Mouse (Mus musculus): ENCODE data around the gene Glrx2.
A peak's percentile ranks its signal among the peaks of the same experiment; 100 is the strongest.
"Not testable (repeated sequence)": the region's sequence is repeated elsewhere in the genome, so short reads cannot be mapped to it uniquely, and the experiment has no call there.

The Glrx2 gene

DNA sequence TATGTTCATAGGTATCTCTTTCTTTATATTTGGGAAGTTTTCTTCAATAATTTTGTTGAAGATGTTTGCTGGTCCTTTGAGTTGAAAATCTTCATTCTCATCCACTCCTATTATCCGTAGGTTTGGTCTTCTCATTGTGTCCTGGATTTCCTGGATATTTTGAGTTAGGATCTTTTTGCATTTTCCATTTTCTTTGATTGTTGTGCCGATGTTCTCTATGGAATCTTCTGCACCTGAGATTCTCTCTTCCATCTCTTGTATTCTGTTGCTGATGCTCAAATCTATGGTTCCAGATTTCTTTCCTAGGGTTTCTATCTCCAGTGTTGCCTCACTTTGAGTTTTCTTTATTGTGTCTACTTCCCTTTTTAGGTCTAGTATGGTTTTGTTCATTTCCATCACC, at the start of gene Glrx2:
TSS of gene Glrx2 (plus strand) at position 301 of the 400 bp plus-strand sequence.
- DNase-seq (ENCODE audit: low spot score in 2 of 2) = not testable (repeated sequence)

DNA sequence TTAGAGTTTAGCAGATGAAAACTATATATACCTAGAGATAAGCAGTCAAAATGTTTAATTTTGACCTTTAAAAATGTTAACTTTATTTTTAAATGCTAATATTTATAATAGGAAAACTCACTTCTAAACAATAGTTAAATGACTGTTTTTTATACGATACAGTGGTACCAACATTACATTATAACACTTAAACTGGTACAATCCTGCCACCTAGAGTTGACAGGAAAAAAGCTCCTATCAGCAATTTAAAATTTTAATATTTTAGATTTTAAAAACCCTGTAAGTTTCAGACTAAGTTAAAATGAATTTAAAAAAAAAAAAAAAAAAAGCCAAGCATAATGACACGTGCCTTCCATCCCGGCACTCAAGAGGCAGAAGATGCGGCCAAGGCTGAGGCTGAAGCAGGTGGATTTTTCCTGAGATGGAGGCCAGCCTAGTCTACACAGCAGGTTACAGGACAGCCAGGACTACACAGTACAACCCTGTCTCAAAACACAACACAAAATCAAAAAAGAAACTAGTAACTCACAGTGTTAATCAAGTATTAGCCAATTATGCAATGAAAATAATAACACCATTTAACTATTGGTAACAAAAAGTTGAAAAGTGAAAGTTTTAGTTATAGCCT, 40.3 kb upstream of the Glrx2 start:
- DNase-seq (ENCODE audit: low spot score in 2 of 2) = no peak

DNA sequence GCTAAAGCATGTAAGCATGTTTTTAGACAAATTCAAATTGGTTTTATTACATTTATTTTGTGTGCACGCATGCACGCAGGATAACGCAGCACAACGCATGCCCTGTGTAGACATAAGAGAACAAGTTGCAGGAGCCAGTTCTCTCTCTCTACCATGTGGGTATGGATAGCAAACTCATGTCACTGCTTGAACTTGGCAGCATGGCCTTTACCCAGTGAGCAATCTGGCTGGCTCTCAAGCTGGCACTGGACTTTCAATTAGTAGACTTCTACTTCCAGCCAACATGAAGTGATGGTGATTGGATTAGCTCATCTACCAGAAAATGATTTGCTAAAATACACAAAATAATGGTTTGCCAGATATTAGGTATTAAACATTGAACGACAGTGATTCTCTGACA, 35.0 kb upstream of the Glrx2 start:
- no peak for DNase-seq (ENCODE audit: low spot score in 2 of 2)

DNA sequence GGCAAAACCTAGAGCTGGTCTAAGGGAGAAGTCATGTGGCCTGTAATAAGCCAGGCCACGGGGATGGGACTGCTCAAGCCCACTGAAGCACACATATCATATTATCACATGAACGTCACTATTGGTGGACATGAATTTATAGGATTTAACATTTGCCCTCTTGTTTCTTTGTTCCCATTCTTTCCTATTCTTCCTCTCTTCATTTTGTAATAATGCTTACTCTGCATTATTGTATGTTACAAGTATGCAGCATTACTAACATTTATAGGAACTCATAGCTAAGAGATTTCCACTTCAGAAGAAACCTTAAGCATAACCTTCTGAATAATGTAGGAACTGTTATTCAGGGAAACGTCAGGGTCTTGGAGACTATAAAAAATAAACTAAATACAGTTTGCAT, 31.3 kb upstream of the Glrx2 start:
- no peak for DNase-seq (ENCODE audit: low spot score in 2 of 2)

DNA sequence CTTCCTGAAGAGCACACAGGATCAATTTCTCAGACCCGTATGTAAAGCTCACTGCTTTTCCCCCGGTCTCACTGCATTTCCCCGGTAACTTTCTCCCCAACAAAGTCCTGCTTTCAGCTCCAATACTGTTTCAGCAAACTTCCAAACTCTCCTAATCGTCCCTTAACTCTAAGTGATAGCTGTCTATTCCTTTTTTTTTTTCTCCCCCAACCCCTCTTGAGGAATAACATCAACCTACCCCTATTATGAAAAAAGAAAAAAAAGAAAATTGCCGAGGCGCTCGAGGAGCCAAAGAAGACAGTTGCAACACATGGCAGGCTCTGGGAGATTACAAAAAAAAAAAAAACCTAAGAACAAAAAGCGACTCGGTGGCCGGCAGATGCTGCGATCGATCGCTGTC, 14.4 kb upstream of the Glrx2 start:
- no peak for DNase-seq (ENCODE audit: low spot score in 2 of 2)

DNA sequence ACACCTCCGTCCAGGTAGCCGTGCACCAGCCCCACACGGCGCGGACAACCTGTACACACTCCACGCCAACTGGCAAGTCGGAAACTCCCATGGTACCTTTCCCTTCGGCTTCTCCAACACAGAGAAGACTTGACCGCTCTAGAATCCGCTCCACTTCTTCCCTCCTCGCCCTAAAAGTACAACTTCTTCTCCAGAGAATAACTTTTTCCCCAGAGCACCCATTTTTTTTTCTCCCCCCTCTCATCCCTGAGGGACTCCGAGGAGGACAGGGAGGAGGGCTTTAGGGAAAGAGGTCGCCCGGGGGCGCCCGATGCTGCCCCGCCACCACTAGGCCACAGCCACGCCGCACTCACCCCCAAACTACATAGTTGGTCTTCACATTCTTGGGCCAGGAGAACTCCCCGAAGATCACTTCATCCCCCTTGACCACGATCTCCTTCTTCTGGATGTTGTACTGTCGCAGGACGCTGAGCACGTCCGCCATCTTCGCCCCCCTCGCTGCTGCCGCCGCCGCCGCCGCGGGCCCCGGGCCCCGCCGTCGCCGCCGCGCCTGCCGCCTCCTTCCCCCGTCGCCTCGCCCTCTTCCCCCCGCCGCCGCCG, 13.9 kb upstream of the Glrx2 start:
- DNase-seq (ENCODE audit: low spot score in 2 of 2) = peak in 1 of 2 experiments; percentile 53

DNA sequence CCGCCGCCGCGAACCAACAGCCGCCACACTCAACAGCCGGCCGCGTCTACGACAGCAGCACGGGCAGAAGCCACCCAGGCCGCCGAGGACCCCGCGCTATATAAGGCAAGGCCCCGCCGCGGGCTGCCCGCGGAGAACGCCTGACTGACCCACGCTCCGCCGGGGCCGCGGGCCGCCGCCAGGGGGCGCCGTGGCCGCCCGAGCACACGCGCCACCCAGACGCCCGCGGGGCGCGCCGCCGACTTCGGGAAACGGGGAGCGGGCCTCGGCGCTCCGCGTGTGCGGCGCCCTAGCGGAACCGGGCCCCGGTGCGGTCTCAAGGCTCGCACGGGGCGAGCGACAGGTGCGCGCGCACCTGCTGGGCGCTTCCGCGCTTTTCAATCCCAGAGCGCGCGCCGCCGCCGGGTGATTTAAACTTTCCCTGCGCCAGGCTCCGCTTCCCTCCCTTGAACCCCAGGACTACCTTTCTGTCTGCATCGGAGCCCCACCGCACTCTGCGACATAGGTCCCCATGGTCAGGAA, 13.3 kb upstream of the Glrx2 start, which contains the start of gene Cdc73:
TSS of gene Cdc73 (minus strand) at position 153 of the 522 bp plus-strand sequence.
- peak; percentile 93 to 94 for DNase-seq (ENCODE audit: low spot score in 2 of 2)

DNA sequence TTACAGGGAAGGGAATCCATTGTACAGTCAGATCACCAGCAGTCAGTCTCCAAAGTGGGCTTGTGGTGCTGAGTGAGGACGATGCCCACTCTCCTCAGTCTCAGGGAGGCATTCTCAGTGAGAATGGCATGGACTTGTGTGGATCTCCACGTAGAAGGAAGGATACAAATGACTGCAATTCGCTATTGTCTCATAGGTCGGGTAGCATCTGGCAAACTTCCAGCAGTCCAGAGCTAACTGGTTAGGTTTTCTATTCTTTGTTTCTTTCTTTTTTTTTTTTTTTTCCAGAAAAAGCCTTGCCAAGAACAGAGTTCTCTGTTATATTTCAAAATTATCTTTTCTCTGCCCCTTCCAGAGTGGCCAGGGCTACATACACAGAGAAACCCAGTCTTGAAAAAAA, 9.1 kb upstream of the Glrx2 start:
- no peak for DNase-seq (ENCODE audit: low spot score in 2 of 2)

DNA sequence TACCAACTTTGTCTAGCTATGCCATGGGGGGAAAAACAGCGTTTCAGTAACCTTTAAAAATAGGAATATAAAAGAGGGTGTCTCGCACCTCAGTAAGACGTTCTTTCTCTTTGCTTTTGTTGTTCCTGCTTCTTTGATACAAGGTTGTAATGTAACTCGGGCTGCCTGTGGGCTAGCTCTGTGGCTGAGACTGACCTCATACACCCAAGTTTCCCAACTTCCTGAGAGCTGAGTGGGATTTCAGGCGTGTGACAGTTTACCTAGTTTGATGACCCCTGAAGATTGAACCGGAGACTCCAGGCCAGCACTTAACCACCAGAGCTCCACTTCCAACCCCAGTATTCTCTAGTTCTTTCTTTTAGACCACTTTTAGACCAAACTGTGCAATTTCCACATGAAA, 7.8 kb upstream of the Glrx2 start:
- DNase-seq (ENCODE audit: low spot score in 2 of 2) = no peak

DNA sequence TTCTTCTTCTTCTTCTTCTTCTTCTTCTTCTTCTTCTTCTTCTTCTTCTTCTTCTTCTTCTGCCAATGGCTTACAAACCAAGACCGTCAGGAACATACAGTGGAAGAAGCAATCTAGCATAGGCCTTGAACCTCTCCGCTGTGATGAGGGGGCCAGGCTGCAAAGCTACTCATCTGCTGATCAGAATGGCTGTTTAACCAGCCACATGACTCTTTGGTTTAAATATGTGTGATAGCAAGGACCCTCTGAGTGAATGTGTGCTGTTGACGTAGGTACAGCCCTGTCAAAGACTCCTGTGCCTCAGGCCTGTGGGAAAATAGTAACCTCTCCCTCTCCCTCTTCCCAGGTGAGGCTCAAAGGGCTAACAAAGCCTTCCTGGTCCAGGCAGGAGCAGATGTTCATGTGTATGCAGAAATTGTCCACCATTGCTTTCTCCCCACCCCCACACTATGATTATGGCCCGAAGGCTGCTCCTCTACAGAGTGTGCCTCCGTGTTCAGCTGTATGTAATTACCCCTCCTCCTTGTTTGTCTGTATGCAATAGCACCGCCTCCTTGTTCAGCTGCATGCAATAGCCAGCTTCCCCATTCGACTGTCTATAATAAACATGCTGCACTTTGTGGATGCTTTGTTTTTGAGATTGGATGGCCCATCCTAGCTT, 6.0 kb upstream of the Glrx2 start:
- no peak for DNase-seq (ENCODE audit: low spot score in 2 of 2)

DNA sequence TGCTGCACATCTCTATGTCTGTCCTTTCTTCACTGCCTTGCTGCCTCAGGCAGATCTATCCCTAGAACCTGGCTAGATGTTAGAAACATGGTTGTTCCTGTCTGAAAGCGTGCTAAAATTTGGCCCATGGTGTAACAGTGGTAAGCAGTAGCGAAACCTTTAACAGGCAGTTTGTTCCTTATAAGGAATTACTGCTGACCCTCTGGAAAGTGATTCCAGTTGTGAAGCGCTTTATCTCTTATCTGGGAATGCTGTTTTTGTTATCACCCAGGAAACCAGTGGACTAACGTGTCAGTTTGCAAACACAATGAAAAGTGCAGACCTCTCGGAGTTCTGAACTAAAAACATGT, 5.5 kb upstream of the Glrx2 start:
- DNase-seq (ENCODE audit: low spot score in 2 of 2) = no peak

DNA sequence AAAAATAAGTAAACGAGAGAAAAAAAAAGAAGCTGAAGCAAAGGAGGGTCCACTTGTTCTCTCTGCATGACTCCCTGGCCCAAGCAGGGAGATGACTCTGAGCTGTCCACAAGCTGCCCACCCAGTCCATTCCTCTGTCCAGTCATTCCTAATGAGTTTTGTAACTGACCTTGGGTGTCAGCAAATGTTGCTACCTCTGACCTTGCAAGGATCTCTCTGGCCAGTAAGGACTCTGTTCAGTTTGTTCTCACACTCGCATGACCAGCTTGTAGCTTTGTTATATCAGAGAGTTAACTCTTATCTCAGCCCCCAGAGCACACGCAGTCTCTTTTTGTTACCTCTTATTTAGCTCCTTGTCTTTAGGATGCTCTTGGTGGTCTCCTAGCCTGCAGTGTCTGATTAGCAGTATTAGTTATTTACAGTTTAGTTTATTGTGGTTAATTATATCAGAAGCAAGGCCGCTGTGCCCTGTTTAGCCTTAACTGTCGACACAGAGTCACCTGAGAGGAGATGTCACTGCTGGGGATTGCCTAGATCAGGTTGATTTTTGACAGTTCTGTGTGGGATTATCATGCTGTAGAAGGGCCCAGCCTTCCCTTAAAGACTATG, 8.4 kb downstream of the Glrx2 start:
- no peak for DNase-seq (ENCODE audit: low spot score in 2 of 2)

DNA sequence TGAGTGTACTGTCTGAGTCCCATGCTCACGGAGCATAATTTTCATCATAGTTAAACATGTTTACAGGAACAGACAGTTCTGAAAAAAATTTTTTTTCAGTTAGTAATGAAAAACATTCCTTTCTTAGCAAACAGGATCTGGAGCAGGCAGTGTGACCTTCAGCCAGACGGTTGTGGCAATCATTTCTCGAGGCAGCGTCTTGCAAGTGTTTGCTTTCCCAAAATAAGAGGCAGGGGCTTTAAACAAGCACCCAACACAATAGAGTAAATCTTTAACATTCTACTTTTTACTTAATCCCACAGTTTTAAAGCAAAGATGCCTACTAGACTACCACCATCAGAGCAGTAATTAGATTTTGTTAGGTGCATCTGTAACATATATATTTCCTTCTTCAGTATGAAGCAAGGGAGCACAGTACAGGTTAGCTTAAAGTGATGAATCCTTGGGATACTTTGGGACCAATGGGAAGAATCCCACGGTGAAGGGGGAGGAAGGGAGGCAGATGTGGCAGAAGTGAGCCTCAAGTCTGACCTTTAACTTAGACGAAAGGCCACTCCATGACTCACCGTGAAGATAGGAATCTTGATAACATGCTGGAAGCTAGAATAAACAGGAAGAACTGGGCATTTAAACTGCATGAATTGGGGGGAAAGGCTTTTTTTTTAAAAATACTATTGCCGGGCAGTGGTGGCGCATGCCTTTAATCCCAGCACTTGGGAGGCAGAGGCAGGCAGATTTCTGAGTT, 11.7 kb downstream of the Glrx2 start:
- DNase-seq (ENCODE audit: low spot score in 2 of 2) = no peak

DNA sequence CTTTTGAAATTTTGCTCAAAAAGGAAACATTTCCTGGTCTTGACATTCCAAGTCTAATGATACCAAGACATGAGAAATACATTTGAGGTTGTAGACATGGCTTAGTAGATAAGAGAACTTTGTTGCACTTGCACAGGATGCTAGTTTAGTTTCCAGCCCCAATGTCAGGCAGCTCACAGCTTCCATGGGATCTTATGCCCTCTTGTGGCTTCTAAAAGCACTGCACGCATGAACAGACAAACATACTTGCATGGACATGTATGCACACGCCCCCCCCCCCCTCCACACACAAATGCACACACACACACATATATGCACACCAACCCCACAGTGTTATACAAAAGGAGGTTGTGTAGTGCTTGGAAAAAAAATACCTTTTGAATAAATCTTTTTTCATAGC, 14.8 kb downstream of the Glrx2 start:
- peak in 1 of 2 experiments; percentile 54 for DNase-seq (ENCODE audit: low spot score in 2 of 2)

DNA sequence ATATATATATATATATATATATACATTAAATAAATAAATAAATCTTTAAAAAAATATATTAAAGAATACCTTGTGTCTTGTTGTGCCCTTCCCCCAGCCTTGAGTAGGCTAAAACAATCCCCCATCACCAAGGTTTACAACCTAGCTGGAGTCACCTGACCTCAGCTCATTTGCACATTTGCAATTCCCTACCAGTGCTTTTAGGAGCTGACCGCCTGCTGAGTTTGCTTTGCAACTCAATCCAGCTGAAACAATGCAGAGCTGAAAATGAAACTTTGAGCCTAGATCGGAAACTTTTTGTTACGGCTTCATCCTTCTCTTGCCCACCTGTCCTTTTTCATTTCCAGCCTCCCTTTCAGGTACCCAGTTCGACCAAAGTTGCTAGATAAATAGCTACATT, 15.6 kb downstream of the Glrx2 start:
- DNase-seq (ENCODE audit: low spot score in 2 of 2) = no peak

DNA sequence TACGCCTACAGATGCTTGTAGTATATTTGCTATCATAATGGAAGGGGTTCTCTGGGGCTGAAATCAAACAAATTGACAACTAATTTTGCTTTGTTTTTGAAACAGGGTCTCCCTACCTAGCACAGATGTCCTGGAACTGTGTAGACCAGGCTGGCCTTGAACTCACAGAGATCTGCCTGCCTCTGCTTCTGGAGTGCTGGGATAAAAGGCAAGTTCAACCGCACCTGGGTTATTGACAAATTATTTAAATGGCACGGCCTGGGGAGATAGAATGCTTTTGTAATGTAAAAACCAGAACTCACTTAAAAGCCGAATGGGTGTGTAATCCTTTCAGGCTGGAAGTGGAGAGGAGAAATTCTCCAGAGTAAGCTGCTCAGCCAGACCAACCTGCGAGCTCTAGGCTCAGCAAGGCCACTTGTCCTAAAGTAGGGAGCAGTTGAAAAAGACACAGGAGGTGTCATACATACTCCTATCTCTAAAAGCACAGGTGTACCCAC, 17.8 kb downstream of the Glrx2 start:
- no peak for DNase-seq (ENCODE audit: low spot score in 2 of 2)

DNA sequence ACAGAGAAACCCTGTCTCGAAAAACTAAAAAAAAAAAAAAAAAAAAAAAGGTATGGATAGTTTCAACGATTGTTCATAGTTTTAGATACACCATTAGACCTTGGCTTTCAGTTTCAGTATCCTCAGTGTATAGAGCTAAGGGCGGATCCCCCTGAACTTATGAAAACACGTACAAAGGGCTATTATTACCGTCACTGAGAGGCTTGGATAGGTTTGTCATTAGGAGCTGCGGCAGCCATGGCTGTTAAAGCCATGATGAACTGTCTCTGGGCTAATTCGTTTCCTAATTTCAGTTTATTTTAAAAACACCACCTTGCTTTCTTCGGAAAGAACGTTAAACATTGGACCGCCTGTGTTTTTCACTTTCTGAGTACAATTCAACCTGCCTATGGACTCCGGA, 22.7 kb downstream of the Glrx2 start:
- peak in 1 of 2 experiments; percentile 19 for DNase-seq (ENCODE audit: low spot score in 2 of 2)

DNA sequence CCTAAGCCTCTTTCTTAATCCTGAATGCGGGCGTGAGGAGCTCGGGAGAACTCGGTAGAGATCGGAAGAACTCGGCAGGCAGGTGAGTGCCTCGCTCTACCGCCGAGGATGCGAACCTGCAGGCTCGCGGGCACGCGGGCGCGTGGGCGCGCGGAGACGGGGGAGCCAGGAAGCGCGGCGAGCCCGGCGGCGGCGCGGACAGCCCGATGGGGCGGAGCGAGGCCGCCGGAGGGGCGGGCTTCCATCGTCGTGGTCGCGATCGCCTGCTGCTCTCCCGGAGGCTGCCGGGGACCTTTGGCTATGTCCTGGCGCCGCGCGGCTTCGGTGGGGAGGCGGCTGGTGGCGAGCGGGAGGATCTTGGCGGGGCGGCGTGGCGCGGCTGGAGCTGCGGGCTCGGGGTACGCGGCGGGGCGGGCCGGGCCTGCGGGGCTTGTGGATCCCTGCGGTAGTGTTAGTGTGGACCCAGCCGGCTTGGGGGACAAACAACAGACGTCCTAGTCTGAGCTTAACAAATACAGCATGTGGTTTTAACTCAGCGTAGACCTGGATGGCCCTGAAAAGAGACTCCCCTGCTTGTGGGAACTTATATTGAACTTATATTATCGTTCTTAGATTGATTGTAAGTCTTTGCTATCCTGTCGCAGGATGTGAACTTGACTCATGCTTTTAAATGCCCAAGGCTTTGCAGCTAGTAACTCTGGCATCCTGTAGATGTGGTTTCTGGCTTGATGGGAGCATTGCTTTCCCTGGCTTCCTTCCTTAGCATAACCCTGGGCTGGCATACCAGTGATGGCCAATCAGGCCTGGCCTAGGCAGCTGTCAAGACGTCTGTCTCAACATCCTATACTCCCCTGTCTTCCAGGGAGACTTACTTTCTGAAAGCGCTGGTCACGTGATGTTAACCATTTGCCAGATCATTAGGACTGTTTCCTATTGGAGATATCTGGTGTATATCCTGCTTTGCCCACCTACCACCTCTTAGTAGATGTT, 23.5 kb downstream of the Glrx2 start:
- peak; percentile 79 to 91 for DNase-seq (ENCODE audit: low spot score in 2 of 2)

DNA sequence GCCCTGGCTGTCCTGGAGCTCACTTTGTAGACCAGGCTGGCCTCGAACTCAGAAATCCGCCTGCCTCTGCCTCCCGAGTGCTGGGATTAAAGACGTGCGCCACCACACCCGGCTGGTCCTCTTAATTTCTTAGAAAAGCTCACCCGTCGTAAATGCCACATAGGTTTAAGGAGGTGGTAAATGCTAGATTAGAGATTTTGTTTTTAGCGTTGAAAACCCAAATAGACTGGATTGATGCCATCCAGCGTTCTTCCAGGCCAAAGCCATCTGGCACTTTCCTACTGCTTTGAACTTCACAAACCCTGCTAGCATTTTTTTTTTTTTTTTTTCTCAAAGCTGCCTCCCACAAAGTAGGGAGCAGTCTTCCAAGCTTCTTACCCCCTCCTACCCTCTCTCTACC, 24.4 kb downstream of the Glrx2 start:
- DNase-seq (ENCODE audit: low spot score in 2 of 2) = no peak

DNA sequence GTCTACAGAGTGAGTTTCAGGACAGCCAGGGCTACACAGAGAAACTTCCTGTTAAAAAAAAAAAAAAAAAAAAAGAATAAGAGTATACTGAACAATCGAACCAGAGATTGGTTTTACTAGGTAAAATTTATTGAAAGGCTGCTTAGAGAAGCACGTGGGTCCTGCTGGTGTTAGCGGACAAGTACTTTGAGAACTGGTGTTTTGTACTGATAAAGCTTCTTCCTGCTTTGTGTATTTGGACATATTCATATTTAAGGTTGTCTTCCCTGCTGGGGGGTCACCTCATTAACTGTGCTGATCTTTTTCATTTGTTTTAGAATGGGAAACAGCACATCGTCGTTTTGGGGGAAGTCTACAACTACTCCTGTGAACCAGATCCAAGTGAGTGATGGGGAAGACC, 25.2 kb downstream of the Glrx2 start:
- no peak for DNase-seq (ENCODE audit: low spot score in 2 of 2)

DNA sequence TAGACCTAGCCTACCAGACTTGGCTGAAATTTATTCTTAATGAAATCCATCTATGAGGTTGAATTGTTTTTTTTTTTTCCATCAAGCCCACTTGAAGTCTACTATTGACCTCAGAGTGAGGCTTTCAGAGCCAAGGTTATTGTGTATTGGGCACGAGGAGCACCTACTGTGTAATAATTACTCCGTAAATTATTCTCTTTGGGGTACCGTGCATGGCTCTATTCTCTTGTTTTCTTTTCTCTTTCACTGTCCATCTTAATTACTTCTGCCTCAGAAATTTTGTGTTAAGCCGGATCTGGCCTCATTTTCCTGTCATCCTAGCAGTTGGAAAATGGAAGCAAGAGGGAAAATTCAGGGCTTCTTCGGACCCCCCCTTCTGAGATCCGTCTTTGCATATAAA, 26.0 kb downstream of the Glrx2 start:
- DNase-seq (ENCODE audit: low spot score in 2 of 2) = no peak

Data from spleen, postnatal 10 days (tissue).